18 mouse cellular contexts compared by ENCODE assay signal in genomic region chr9:63919708-63920107, GRCm38 (mm10).
A peak's percentile ranks its signal among the peaks of the same experiment; 100 is the strongest.
DNase-seq lines count a peak whose midpoint lies in the region; ATAC-seq and TF ChIP-seq lines count a peak whose summit lies in the region.
"Had no signal": no experiment of that assay in that cellular context is flagged by ENCODE, and none has a peak within 500 bp of the region (broad histone marks: within the 10 kb centered on the region; RNA-seq: fewer than 3 reads in every experiment).

No protein-coding gene starts in this region.

- 7% methylated on average over 3 of the region's 3 CpGs for WGBS in heart, embryonic 12.5 days
- 79% methylated on average over 3 of the region's 3 CpGs for WGBS in hindbrain, embryonic 10.5 days
- WGBS in hindbrain, embryonic 16.5 days, result 80% methylated on average over 3 of the region's 3 CpGs
- WGBS in limb, embryonic 10.5 days, result 64% methylated on average over 3 of the region's 3 CpGs
- 82% methylated on average over 3 of the region's 3 CpGs for WGBS in forebrain, embryonic 15.5 days

- H3K4me1 ChIP-seq in heart, embryonic 12.5 days (replicated peaks), result peaks cover 89% of the 10 kb centered on the region
- peaks cover 30% of the 10 kb centered on the region for H3K4me1 ChIP-seq in hindbrain, embryonic 10.5 days (replicated peaks)
- no peaks in the 10 kb centered on the region; the same call in 1 of the 2 replicates for H3K4me1 ChIP-seq in hindbrain, embryonic 16.5 days (ENCODE audit: control insufficient read depth, insufficient read depth, low read depth, low read length)
- peaks cover 14% of the 10 kb centered on the region for H3K4me1 ChIP-seq in E14TG2a.4 (replicated peaks; ENCODE audit: low read depth, low read length)
- H3K4me1 ChIP-seq in limb, embryonic 10.5 days, result peaks cover 31% of the 10 kb centered on the region
- 0 out of 2 replicates have a peak, but pooled peaks cover 6% of the 10 kb centered on the region for H3K4me1 ChIP-seq in forebrain, embryonic 15.5 days

- no peak for TF ChIP-seq CTCF in E14TG2a.4 (conservative IDR thresholded peaks at IDR 0.05; ENCODE audit: low read length)

- H3K9me3 ChIP-seq in heart, embryonic 12.5 days (replicated peaks), result no peaks in the 10 kb centered on the region
- H3K9me3 ChIP-seq in hindbrain, embryonic 10.5 days, result no peaks in the 10 kb centered on the region
- no peaks in the 10 kb centered on the region for H3K9me3 ChIP-seq in hindbrain, embryonic 16.5 days (ENCODE audit: control insufficient read depth, low read length)
- peaks cover 16% of the 10 kb centered on the region for H3K9me3 ChIP-seq in E14TG2a.4 (ENCODE audit: low read length)
- no peaks in the 10 kb centered on the region for H3K9me3 ChIP-seq in limb, embryonic 10.5 days (replicated peaks)
- no peaks in the 10 kb centered on the region for H3K9me3 ChIP-seq in forebrain, embryonic 15.5 days
- H3K9me3 ChIP-seq: hindbrain, embryonic 12.5 days; neural tube, embryonic 15.5 days had no signal

- no peaks in the 10 kb centered on the region for H3K36me3 ChIP-seq in heart, embryonic 12.5 days
- no peaks in the 10 kb centered on the region for H3K36me3 ChIP-seq in hindbrain, embryonic 10.5 days
- H3K36me3 ChIP-seq in hindbrain, embryonic 16.5 days (ENCODE audit: control insufficient read depth, insufficient read depth, low read length), result no peaks in the 10 kb centered on the region
- no peaks in the 10 kb centered on the region for H3K36me3 ChIP-seq in E14TG2a.4 (ENCODE audit: insufficient read depth, low read length)
- H3K36me3 ChIP-seq in limb, embryonic 10.5 days, result no peaks in the 10 kb centered on the region
- H3K36me3 ChIP-seq in forebrain, embryonic 15.5 days, result no peaks in the 10 kb centered on the region
- H3K36me3 ChIP-seq: hindbrain, embryonic 12.5 days; neural tube, embryonic 15.5 days had no signal

- H3K27me3 ChIP-seq in heart, embryonic 12.5 days (replicated peaks), result no peaks in the 10 kb centered on the region
- H3K27me3 ChIP-seq in hindbrain, embryonic 10.5 days (ENCODE audit: insufficient read depth, poor library complexity, severe bottlenecking), result no peaks in the 10 kb centered on the region; the same call in none of the 2 replicates
- H3K27me3 ChIP-seq in hindbrain, embryonic 16.5 days (replicated peaks; ENCODE audit: control insufficient read depth, insufficient read depth, low read length), result no peaks in the 10 kb centered on the region
- peaks cover 13% of the 10 kb centered on the region for H3K27me3 ChIP-seq in E14TG2a.4 (ENCODE audit: insufficient read depth, low read length)
- H3K27me3 ChIP-seq in limb, embryonic 10.5 days (ENCODE audit: low read depth, poor library complexity, severe bottlenecking), result no peaks in the 10 kb centered on the region
- no peaks in the 10 kb centered on the region for H3K27me3 ChIP-seq in forebrain, embryonic 15.5 days
- H3K27me3 ChIP-seq: hindbrain, embryonic 12.5 days; neural tube, embryonic 15.5 days had no signal

- peak overlapping the region; percentile 82 for H3K27ac ChIP-seq in heart, embryonic 12.5 days (ENCODE audit: poor library complexity, severe bottlenecking)
- peak overlapping the region; percentile 46; the same call in 1 of the 2 replicates for H3K27ac ChIP-seq in hindbrain, embryonic 10.5 days
- no peak overlapping the region for H3K27ac ChIP-seq in hindbrain, embryonic 16.5 days (ENCODE audit: low read depth, low read length)
- H3K27ac ChIP-seq in limb, embryonic 10.5 days, result 0 out of 2 replicates have a peak overlapping the region, but pooled peaks have one; percentile 51
- H3K27ac ChIP-seq in forebrain, embryonic 15.5 days (replicated peaks), result no peak overlapping the region
- H3K27ac ChIP-seq: hindbrain, embryonic 12.5 days; neural tube, embryonic 15.5 days had no signal

- no peak for DNase-seq in heart, postnatal 14 days
- no peak for DNase-seq in hindbrain, embryonic 10.5 days (ENCODE audit: low spot score)
- DNase-seq in limb, embryonic 10.5 days (ENCODE audit: low spot score), result no peak
- no peak for DNase-seq in kidney, adult 8-10 months
- DNase-seq: adrenal gland, adult 2 months; embryo, embryonic 11 days; kidney, adult 11 months; right cerebral cortex, postnatal 4 days; thymus, postnatal 14 days had no signal

- H3K9ac ChIP-seq in heart, embryonic 12.5 days, result peak overlapping the region; percentile 24; the same call in 1 of the 2 replicates
- no peak overlapping the region for H3K9ac ChIP-seq in hindbrain, embryonic 16.5 days (ENCODE audit: low read depth, low read length)
- H3K9ac ChIP-seq in forebrain, embryonic 15.5 days (replicated peaks), result no peak overlapping the region
- H3K9ac ChIP-seq: hindbrain, embryonic 12.5 days; neural tube, embryonic 15.5 days had no signal

- intact Hi-C loops in heart, postnatal 14 days (cut with DNase I), result loop anchor here (2.0 to 5.0 kb wide), 2 partner anchors 39 to 103 kb away; partner anchors contain the start of gene Smad6

- no peak overlapping the region for H3K4me3 ChIP-seq in heart, embryonic 12.5 days
- no peak overlapping the region for H3K4me3 ChIP-seq in hindbrain, embryonic 10.5 days
- no peak overlapping the region for H3K4me3 ChIP-seq in hindbrain, embryonic 16.5 days (ENCODE audit: low read length)
- peak overlapping the region; percentile 63; the same call in 1 of the 2 replicates for H3K4me3 ChIP-seq in E14TG2a.4 (replicated peaks; ENCODE audit: low read length)
- H3K4me3 ChIP-seq in limb, embryonic 10.5 days, result no peak overlapping the region
- H3K4me3 ChIP-seq in forebrain, embryonic 15.5 days, result no peak overlapping the region
- H3K4me3 ChIP-seq: hindbrain, embryonic 12.5 days; neural tube, embryonic 15.5 days had no signal

- no peak overlapping the region for H3K4me2 ChIP-seq in heart, embryonic 12.5 days
- no peak overlapping the region for H3K4me2 ChIP-seq in hindbrain, embryonic 16.5 days (ENCODE audit: low read length)
- no peak overlapping the region for H3K4me2 ChIP-seq in forebrain, embryonic 15.5 days (replicated peaks)
- H3K4me2 ChIP-seq: hindbrain, embryonic 12.5 days; midbrain, embryonic 11.5 days; neural tube, embryonic 15.5 days had no signal

- ATAC-seq in heart, embryonic 12.5 days (ENCODE audit: insufficient number of reproducible peaks, low FRiP score), result 0 out of 2 replicates have a peak, but pooled peaks have one; percentile 19
- ATAC-seq in hindbrain, embryonic 16.5 days, result no peak
- no peak for ATAC-seq in forebrain, embryonic 15.5 days (replicated peaks)
- ATAC-seq: CD4-positive, CD25-positive, alpha-beta regulatory T cell, adult 4 months; forebrain, embryonic 14.5 days had no signal

Comparison
In these comparisons a context has a peak if more than half of its experiments do, and no peak if none do; other contexts are left out.
1. H3K27ac ChIP-seq: peak in heart, embryonic 12.5 days (single experiment), hindbrain, embryonic 10.5 days (single experiment) and limb, embryonic 10.5 days (single experiment); none in hindbrain, embryonic 16.5 days (single experiment) and forebrain, embryonic 15.5 days (single experiment).